Mouse (Mus musculus) lung, embryonic 15.5 days (tissue): ENCODE data around the gene Sh3kbp1. TPM values are rescaled to one million over a fixed set of nuclear protein-coding genes. Genes with fewer than 3 reads are reported as not detected.

Experiments
- ATAC-seq: fragments of 200-750 bp; cut with Nextera tagmentation; 2 replicates; pipeline ENCODE4 v1.8.0; 2017; ENCODE audit warnings: moderate number of reproducible peaks, borderline replicate concordance; ENCODE audit not compliant: low FRiP score, low TSS enrichment; ENCODE audit errors: extremely low read depth
- H3K27ac ChIP-seq: fragments of 300-500 bp; sonication (generic); 2 replicates; pipeline ENCODE4 v1.5.1; 2015; ENCODE audit warnings: moderate library complexity, mild to moderate bottlenecking, inconsistent platforms
- H3K27me3 ChIP-seq: fragments of 300-500 bp; sonication (generic); 2 replicates; pipeline ENCODE4 v1.6.1; 2015; ENCODE audit warnings: inconsistent platforms
- H3K36me3 ChIP-seq: fragments of 300-500 bp; sonication (generic); 2 replicates; pipeline ENCODE4 v1.6.1; 2015; ENCODE audit warnings: inconsistent platforms
- H3K4me1 ChIP-seq: fragments of 300-500 bp; sonication (generic); 2 replicates; pipeline ENCODE4 v1.6.1; 2015; ENCODE audit warnings: inconsistent platforms
- H3K4me2 ChIP-seq: fragments of 300-500 bp; sonication (generic); 2 replicates; pipeline ENCODE4 v1.6.1; 2015; ENCODE audit warnings: inconsistent platforms, mild to moderate bottlenecking, moderate library complexity
- H3K4me3 ChIP-seq: fragments of 300-500 bp; sonication (generic); 2 replicates; pipeline ENCODE4 v1.5.1; 2015; ENCODE audit warnings: mild to moderate bottlenecking, inconsistent platforms
- H3K9ac ChIP-seq: fragments of 300-500 bp; sonication (generic); 2 replicates; pipeline ENCODE4 v1.6.1; 2015; ENCODE audit warnings: inconsistent platforms
- H3K9me3 ChIP-seq: fragments of 300-500 bp; sonication (generic); 2 replicates; pipeline ENCODE4 v1.6.1; 2016; ENCODE audit warnings: inconsistent platforms
- WGBS: fragments of 180-500 bp; shearing (Covaris S2); methylation state at CpG from one replicate; pipeline ENCODE4 v1.1.7; 2015; 5-methylcytosine and 5-hydroxymethylcytosine counted together
- polyA plus RNA-seq: library from polyadenylated mRNA; unstranded; fragments of >200 nt; fragmentation: Nextera tagmentation; extraction: Ambion mirVana; gene quantifications from 2 replicates; pipeline ENCODE4 v1.2.1, GENCODE M21; 2015

Gene Sh3kbp1
- polyA plus RNA-seq, 1 experiment from 2014 or later: 36.9 TPM

GRCm38 (mm10) chrX:159995808-159996207, 368.7 kb downstream of the Sh3kbp1 start:
- WGBS: 82% methylated on average over 6 of the region's 6 CpGs
- no peak for ATAC-seq

More at GRCm38 (mm10) chrX:159995808-159996207, 368.7 kb downstream of the Sh3kbp1 start:
- Histone ChIP-seq H3K36me3 (no peaks in the 10 kb centered on the region), H3K9ac (no peak overlapping the region), H3K27ac (no peak overlapping the region), H3K4me3 (no peak overlapping the region), H3K4me2 (no peak overlapping the region), H3K4me1 (no peaks in the 10 kb centered on the region), H3K9me3 (no peaks in the 10 kb centered on the region), H3K27me3 (peaks cover 5% of the 10 kb centered on the region; the same call in 1 of the 2 replicates)

Other genes starting within 250 kb of the Sh3kbp1 start
- 1.9 TPM in 2 replicates for gene Map7d2, start 212.7 kb upstream of the Sh3kbp1 start, polyA plus RNA-seq
- gene Bclaf3, start 100.6 kb upstream of the Sh3kbp1 start, polyA plus RNA-seq: 22.1 and 22.9 TPM in 2 replicates